Mouse (Mus musculus): ENCODE data around the gene Fcer1g. TPM values are rescaled to one million over a fixed set of nuclear protein-coding genes. Genes with fewer than 3 reads are reported as not detected.
A peak's percentile ranks its signal among the peaks of the same experiment; 100 is the strongest.

Fcer1g gene
- total RNA-seq, 2 experiments from 2014 or later, result 3.2 to 3.9 TPM

- DNase-seq, result no peak
Observed at GRCm38 (mm10) chr1:171216241-171216955, 17.8 kb downstream of the Fcer1g start.

GRCm38 (mm10) chr1:171213801-171214496 lies 20.2 kb downstream of the Fcer1g start, which contains the start of gene Nr1i3:
TSS of gene Nr1i3 (plus strand) at chr1:171213970.
- no peak for DNase-seq

- no peak for DNase-seq
Observed at GRCm38 (mm10) chr1:171212854-171213253, 21.3 kb downstream of the Fcer1g start.

GRCm38 (mm10) chr1:171209409-171209808 lies 24.8 kb downstream of the Fcer1g start:
- no peak for DNase-seq

GRCm38 (mm10) chr1:171205704-171206493 lies 28.3 kb downstream of the Fcer1g start:
- no peak for DNase-seq

- no peak for DNase-seq
Observed at GRCm38 (mm10) chr1:171204249-171204644, 29.9 kb downstream of the Fcer1g start.

- no peak for DNase-seq
Observed at GRCm38 (mm10) chr1:171203471-171204248, 30.5 kb downstream of the Fcer1g start.

- DNase-seq, result no peak
Observed at GRCm38 (mm10) chr1:171200769-171201168, 33.4 kb downstream of the Fcer1g start.

- DNase-seq, result no peak
Observed at GRCm38 (mm10) chr1:171199532-171199931, 34.6 kb downstream of the Fcer1g start.

- DNase-seq, result peak; percentile 64
Observed at GRCm38 (mm10) chr1:171195887-171196397, 38.2 kb downstream of the Fcer1g start, which contains the start of gene Pcp4l1. TSS of gene Pcp4l1 (minus strand) at chr1:171196268.

- DNase-seq, result no peak
Observed at GRCm38 (mm10) chr1:171195046-171195822, 38.9 kb downstream of the Fcer1g start.

- DNase-seq, result no peak
Observed at GRCm38 (mm10) chr1:171193911-171194830, 40.0 kb downstream of the Fcer1g start.

GRCm38 (mm10) chr1:171193093-171193840 lies 40.9 kb downstream of the Fcer1g start:
- no peak for DNase-seq

GRCm38 (mm10) chr1:171192283-171192682 lies 41.9 kb downstream of the Fcer1g start:
- DNase-seq, result no peak

GRCm38 (mm10) chr1:171190832-171191231 lies 43.3 kb downstream of the Fcer1g start:
- no peak for DNase-seq

- no peak for DNase-seq
Observed at GRCm38 (mm10) chr1:171189476-171190114, 44.6 kb downstream of the Fcer1g start.

GRCm38 (mm10) chr1:171189046-171189445 lies 45.1 kb downstream of the Fcer1g start:
- no peak for DNase-seq
